Mouse (Mus musculus) MEL (cell line): Measurements from ENCODE around the gene Tnfrsf23. TPM values are rescaled to one million over a fixed set of nuclear protein-coding genes. Genes with fewer than 3 reads are reported as not detected.

Experiments used
- DNase-seq: peaks from one replicate; pipeline ENCODE4 v3.0.0; 2011; ENCODE audit warnings: low read depth, low spot score
- H3K27ac ChIP-seq: 2 replicates; pipeline ENCODE4 v1.5.1; 2012; ENCODE audit warnings: low read depth, mild to moderate bottlenecking, control low read depth, low read length, moderate library complexity; ENCODE audit not compliant: control insufficient read depth
- H3K27me3 ChIP-seq, 2 experiments: fragments of 150-350 bp in 1 of 2; sonication (generic) in 1 of 2; 2 replicates each; pipeline ENCODE4 v1.6.1; 2012; ENCODE audit warnings: low read length in 2 of 2, mild to moderate bottlenecking in 2 of 2, improper control_type of control experiment in 1 of 2, moderate library complexity in 1 of 2; ENCODE audit not compliant: insufficient read depth in 2 of 2, control insufficient read depth in 1 of 2
- H3K36me3 ChIP-seq, 2 experiments: 2 replicates each; pipeline ENCODE4 v1.6.1; 2012 to 2014; ENCODE audit warnings: low read length in 2 of 2, improper control_type of control experiment in 1 of 2, inconsistent platforms in 1 of 2, mild to moderate bottlenecking in 1 of 2; ENCODE audit not compliant: insufficient read depth in 2 of 2, control insufficient read depth in 1 of 2
- H3K4me1 ChIP-seq, 2 experiments: fragments of 150-350 bp in 1 of 2; sonication (generic) in 1 of 2; 2 replicates each; pipeline ENCODE4 v1.6.1; 2012; ENCODE audit warnings: low read length in 2 of 2, improper control_type of control experiment in 1 of 2, mild to moderate bottlenecking in 1 of 2; ENCODE audit not compliant: insufficient read depth in 2 of 2, control insufficient read depth in 1 of 2
- H3K4me3 ChIP-seq, 2 experiments: fragments of 150-350 bp in 1 of 2; sonication (generic) in 1 of 2; 2 replicates each; pipeline ENCODE4 v1.5.1; 2012; ENCODE audit warnings: low read depth in 2 of 2, low read length in 2 of 2, mild to moderate bottlenecking in 2 of 2, moderate library complexity in 2 of 2, control low read depth in 1 of 2, improper control_type of control experiment in 1 of 2; ENCODE audit not compliant: control insufficient read depth in 1 of 2, insufficient read depth in 1 of 2
- H3K79me2 ChIP-seq: 2 replicates; pipeline ENCODE4 v1.6.1; 2012; ENCODE audit warnings: mild to moderate bottlenecking, low read length, moderate library complexity; ENCODE audit not compliant: control insufficient read depth, poor library complexity, insufficient read depth
- H3K9ac ChIP-seq: 2 replicates; pipeline ENCODE4 v1.6.1; 2012; ENCODE audit warnings: low read depth, mild to moderate bottlenecking, control low read depth, low read length, moderate library complexity; ENCODE audit not compliant: control insufficient read depth, poor library complexity, severe bottlenecking
- H3K9me3 ChIP-seq: fragments of 150-350 bp; sonication (generic); replicated peaks from 2 replicates; pipeline ENCODE4 v1.6.1; 2012; ENCODE audit warnings: mild to moderate bottlenecking, low read length, improper control_type of control experiment, moderate library complexity; ENCODE audit not compliant: insufficient read depth
- BHLHE40 ChIP-seq: IDR thresholded peaks from 2 replicates; pipeline ENCODE4 v1.6.1; 2012; ENCODE audit warnings: low read depth, mild to moderate bottlenecking, inconsistent platforms, low read length, improper control_type of control experiment, borderline replicate concordance
- CHD1 ChIP-seq: IDR thresholded peaks from 2 replicates; pipeline ENCODE4 v1.6.1; 2012; ENCODE audit warnings: low read depth, mild to moderate bottlenecking, inconsistent platforms, low read length, improper control_type of control experiment
- CTCF ChIP-seq, 3 experiments: IDR thresholded peaks in 2 of 3; conservative IDR thresholded peaks in 1 of 3; 2 replicates each; pipeline ENCODE4 v1.5.1; 2011 to 2012; ENCODE audit warnings: low read length in 3 of 3, low read depth in 2 of 3, mild to moderate bottlenecking in 2 of 3, improper control_type of control experiment in 1 of 3, inconsistent platforms in 1 of 3, mixed read lengths in 1 of 3, moderate library complexity in 1 of 3; ENCODE audit not compliant: control insufficient read depth in 1 of 3, insufficient read depth in 1 of 3, poor library complexity in 1 of 3, severe bottlenecking in 1 of 3
- E2F4 ChIP-seq: IDR thresholded peaks from 2 replicates; pipeline ENCODE4 v1.6.1; 2011; ENCODE audit warnings: low read depth, low read length, improper control_type of control experiment, borderline replicate concordance
- ELF1 ChIP-seq: IDR thresholded peaks from 2 replicates; pipeline ENCODE4 v1.6.1; 2014; ENCODE audit warnings: low read depth, mild to moderate bottlenecking, inconsistent platforms, low read length, improper control_type of control experiment, moderate library complexity
- EP300 ChIP-seq, 2 experiments: IDR thresholded peaks; 2 replicates each; pipeline ENCODE4 v1.6.1; 2011; ENCODE audit warnings: improper control_type of control experiment in 2 of 2, low read length in 2 of 2, low read depth in 1 of 2, mild to moderate bottlenecking in 1 of 2
- ETS1 ChIP-seq: IDR thresholded peaks from 2 replicates; pipeline ENCODE4 v1.6.1; 2012; ENCODE audit warnings: low read depth, mild to moderate bottlenecking, inconsistent platforms, low read length, improper control_type of control experiment, moderate library complexity
- HCFC1 ChIP-seq: IDR thresholded peaks from 2 replicates; pipeline ENCODE4 v1.6.1; 2012; ENCODE audit warnings: low read depth, mild to moderate bottlenecking, inconsistent platforms, low read length, improper control_type of control experiment, moderate library complexity
- JUND ChIP-seq: IDR thresholded peaks from 2 replicates; pipeline ENCODE4 v1.6.1; 2011; ENCODE audit warnings: low read depth, mild to moderate bottlenecking, improper control_type of control experiment, low read length
- MAX ChIP-seq: IDR thresholded peaks from 2 replicates; pipeline ENCODE4 v1.6.1; 2011; ENCODE audit warnings: low read length, improper control_type of control experiment
- MAZ ChIP-seq: IDR thresholded peaks from 2 replicates; pipeline ENCODE4 v1.6.1; 2012; ENCODE audit warnings: low read depth, mild to moderate bottlenecking, inconsistent platforms, low read length, improper control_type of control experiment
- MEF2A ChIP-seq: IDR thresholded peaks from 2 replicates; pipeline ENCODE4 v1.6.1; 2014; ENCODE audit warnings: low read depth, mild to moderate bottlenecking, inconsistent platforms, low read length, improper control_type of control experiment; ENCODE audit not compliant: poor library complexity, insufficient replicate concordance, severe bottlenecking; ENCODE audit errors: extremely low read depth
- MXI1 ChIP-seq: IDR thresholded peaks from 2 replicates; pipeline ENCODE4 v1.6.1; 2011; ENCODE audit warnings: mild to moderate bottlenecking, low read depth, low read length, improper control_type of control experiment
- MYC ChIP-seq: IDR thresholded peaks from 2 replicates; pipeline ENCODE4 v1.6.1; 2011; ENCODE audit warnings: low read depth, mild to moderate bottlenecking, low read length, improper control_type of control experiment, moderate library complexity
- NELFE ChIP-seq: IDR thresholded peaks from 2 replicates; pipeline ENCODE4 v1.6.1; 2011; ENCODE audit warnings: low read depth, low read length, improper control_type of control experiment
- NRF1 ChIP-seq: IDR thresholded peaks from 2 replicates; pipeline ENCODE4 v1.6.1; 2014; ENCODE audit warnings: low read depth, mild to moderate bottlenecking, inconsistent platforms, low read length, improper control_type of control experiment, moderate library complexity; ENCODE audit not compliant: poor library complexity, insufficient read depth, severe bottlenecking
- POLR2A ChIP-seq, 2 experiments: IDR thresholded peaks; 2 replicates each; pipeline ENCODE4 v1.6.1; 2011 to 2012; ENCODE audit warnings: low read length in 2 of 2, mild to moderate bottlenecking in 2 of 2, control low read depth in 1 of 2, improper control_type of control experiment in 1 of 2, low read depth in 1 of 2, moderate library complexity in 1 of 2; ENCODE audit not compliant: control insufficient read depth in 1 of 2, insufficient read depth in 1 of 2, poor library complexity in 1 of 2
- RAD21 ChIP-seq: IDR thresholded peaks from 2 replicates; pipeline ENCODE4 v1.6.1; 2011; ENCODE audit warnings: mild to moderate bottlenecking, low read depth, low read length, improper control_type of control experiment
- RCOR1 ChIP-seq: IDR thresholded peaks from 2 replicates; pipeline ENCODE4 v1.6.1; 2012; ENCODE audit warnings: low read depth, mild to moderate bottlenecking, inconsistent platforms, low read length, improper control_type of control experiment
- SIN3A ChIP-seq: IDR thresholded peaks from 2 replicates; pipeline ENCODE4 v1.6.1; 2012; ENCODE audit warnings: low read length, improper control_type of control experiment, inconsistent platforms
- TAL1 ChIP-seq: IDR thresholded peaks from 2 replicates; pipeline ENCODE4 v1.6.1; 2012; ENCODE audit warnings: mild to moderate bottlenecking, inconsistent platforms, low read length, moderate library complexity, mixed read lengths
- ZKSCAN1 ChIP-seq: IDR thresholded peaks from 2 replicates; pipeline ENCODE4 v1.6.1; 2012; ENCODE audit warnings: low read depth, mild to moderate bottlenecking, inconsistent platforms, low read length, improper control_type of control experiment, moderate library complexity
- ZMIZ1 ChIP-seq: IDR thresholded peaks from 2 replicates; pipeline ENCODE4 v1.6.1; 2012; ENCODE audit warnings: low read depth, mild to moderate bottlenecking, inconsistent platforms, low read length, improper control_type of control experiment, moderate library complexity
- polyA plus RNA-seq, 2 experiments: library from polyadenylated mRNA; stranded (reverse) in 1 of 2; unstranded in 1 of 2; fragments of >175 nt in 1 of 2; fragments of >200 nt in 1 of 2; gene quantifications; 2 replicates each; pipeline versions ENCODE4 v1.2.1 to v1.2.4; 2012; ENCODE audit warnings: low replicate concordance in 2 of 2, low read depth in 1 of 2; ENCODE audit not compliant: insufficient read length in 2 of 2, insufficient read depth in 1 of 2, missing spikeins in 1 of 2
- total RNA-seq: library from RNA; depleted of rRNA; stranded (reverse); fragments of 300-350 nt; gene quantifications from 2 replicates; pipeline ENCODE4 v1.2.3, GENCODE M21; 2012

Tnfrsf23 gene
- total and polyA plus RNA-seq, 3 experiments: not detected

- H3K4me3 ChIP-seq: no peak overlapping the region
- H3K36me3 ChIP-seq: no peaks in the 10 kb centered on the region
- no peak overlapping the region for H3K27ac ChIP-seq
- peak; percentile 21 for DNase-seq
- TF ChIP-seq NRF1 (no peak), CHD1 (no peak), MYC (no peak), RCOR1 (no peak), RAD21 (no peak), CTCF (IDR thresholded peaks at IDR 0.05 in 2 of 3, conservative IDR thresholded peaks at IDR 0.05 in 1 of 3; ENCODE audit: control insufficient read depth in 1 of 3, insufficient read depth in 1 of 3, low read depth in 2 of 3, low read length in 3 of 3, poor library complexity in 1 of 3, severe bottlenecking in 1 of 3) (no peak)
- H3K9me3 ChIP-seq: no peaks in the 10 kb centered on the region
- H3K27me3 ChIP-seq: no peaks in the 10 kb centered on the region
- no peaks in the 10 kb centered on the region for H3K79me2 ChIP-seq
- H3K4me1 ChIP-seq: no peaks in the 10 kb centered on the region
- no peak overlapping the region for H3K9ac ChIP-seq
Measured at GRCm38 (mm10) chr7:143666427-143667311, 19.0 kb downstream of the Tnfrsf23 start.

DNA sequence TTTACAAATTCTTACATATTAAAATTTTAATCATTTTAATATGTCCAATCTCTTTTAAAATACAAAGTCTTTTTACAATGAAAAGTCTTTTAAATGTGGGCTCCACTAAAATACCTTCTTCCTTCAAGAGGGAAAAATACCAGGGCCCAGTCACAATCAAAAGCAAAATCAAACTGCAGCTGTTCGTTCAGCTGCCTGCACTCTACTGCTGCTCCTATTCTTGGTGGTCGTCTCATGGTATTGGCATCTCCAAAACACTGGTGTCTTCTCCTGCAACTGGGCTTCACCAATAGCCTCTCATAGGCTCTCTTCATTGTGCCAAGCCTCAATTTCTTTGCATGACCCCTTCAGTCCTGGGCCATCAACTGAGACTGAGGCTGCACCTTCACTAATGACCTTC, 22.2 kb downstream of the Tnfrsf23 start:
- no peaks in the 10 kb centered on the region for H3K27me3 ChIP-seq
- H3K27ac ChIP-seq: no peak overlapping the region
- H3K79me2 ChIP-seq: no peaks in the 10 kb centered on the region
- no peak for TF ChIP-seq JUND
- TF ChIP-seq MEF2A: no peak
- TF ChIP-seq SIN3A: no peak
- TF ChIP-seq ZMIZ1: no peak
- no peak for TF ChIP-seq ETS1
- no peak for TF ChIP-seq ELF1
- no peak for TF ChIP-seq EP300 (IDR thresholded peaks at IDR 0.05; ENCODE audit: low read depth in 1 of 2, low read length in 2 of 2)
- no peak for TF ChIP-seq ZKSCAN1
- TF ChIP-seq POLR2A (IDR thresholded peaks at IDR 0.05; ENCODE audit: control insufficient read depth in 1 of 2, insufficient read depth in 1 of 2, low read depth in 1 of 2, low read length in 2 of 2, poor library complexity in 1 of 2): no peak
- no peak for TF ChIP-seq MAZ
- no peak for TF ChIP-seq MXI1
- no peak for TF ChIP-seq E2F4
- no peak for TF ChIP-seq CTCF (IDR thresholded peaks at IDR 0.05 in 2 of 3, conservative IDR thresholded peaks at IDR 0.05 in 1 of 3; ENCODE audit: control insufficient read depth in 1 of 3, insufficient read depth in 1 of 3, low read depth in 2 of 3, low read length in 3 of 3, poor library complexity in 1 of 3, severe bottlenecking in 1 of 3)
- TF ChIP-seq RAD21: no peak
- TF ChIP-seq BHLHE40: no peak
- no peak for TF ChIP-seq MAX
- no peak for TF ChIP-seq HCFC1
- no peak for TF ChIP-seq NRF1
- no peak for TF ChIP-seq NELFE
- TF ChIP-seq TAL1: no peak
- no peaks in the 10 kb centered on the region for H3K4me1 ChIP-seq
- H3K9me3 ChIP-seq: no peaks in the 10 kb centered on the region
- no peak overlapping the region for H3K4me3 ChIP-seq
- H3K9ac ChIP-seq: no peak overlapping the region
- H3K36me3 ChIP-seq: no peaks in the 10 kb centered on the region
- DNase-seq: no peak
